Mouse (Mus musculus) monocyte, adult 2 months (primary cell): ENCODE measurements at regions not wholly inside any gene's neighbourhood (a gene's known extent, or its start where the extent isn't known, plus 50 kb on each side); places are given as distances from the start of the nearest gene placed in this dataset.

ENCODE experiments used
- DNase-seq, 2 experiments: peaks; one replicate each; pipeline ENCODE4 v3.0.0; 2022; ENCODE audit warnings: low spot score in 2 of 2, low read depth in 1 of 2

- DNase-seq: no peak
These were observed 180.2 kb downstream of the Rybp start for GRCm38 (mm10) chr6:100107066-100107465.

GRCm38 (mm10) chr6:100100565-100101133, 186.6 kb downstream of the Rybp start:
- no peak for DNase-seq

GRCm38 (mm10) chr6:100096393-100097125, 190.7 kb downstream of the Rybp start:
- no peak for DNase-seq

GRCm38 (mm10) chr6:100094653-100095217, 192.6 kb downstream of the Rybp start:
- no peak for DNase-seq

GRCm38 (mm10) chr6:100092870-100093269, 194.4 kb downstream of the Rybp start:
- no peak for DNase-seq

- DNase-seq: no peak
These were observed 195.5 kb downstream of the Rybp start for GRCm38 (mm10) chr6:100091815-100092214.

- no peak for DNase-seq
These were observed 198.7 kb downstream of the Rybp start for GRCm38 (mm10) chr6:100088576-100088975.

GRCm38 (mm10) chr6:100086807-100087206, 200.5 kb downstream of the Rybp start:
- DNase-seq: no peak

GRCm38 (mm10) chr6:100085981-100086380, 201.3 kb downstream of the Rybp start:
- DNase-seq: no peak

GRCm38 (mm10) chr6:100083868-100084477, 203.3 kb downstream of the Rybp start:
- no peak for DNase-seq

GRCm38 (mm10) chr6:100083127-100083526, 204.2 kb downstream of the Rybp start:
- no peak for DNase-seq

- DNase-seq: no peak
These were observed 212.5 kb downstream of the Rybp start for GRCm38 (mm10) chr6:100074672-100075335.

- DNase-seq: no peak
These were observed 214.9 kb downstream of the Rybp start for GRCm38 (mm10) chr6:100072261-100072968.

GRCm38 (mm10) chr6:100069151-100069550, 218.1 kb downstream of the Rybp start:
- no peak for DNase-seq

- no peak for DNase-seq
These were observed 220.0 kb downstream of the Rybp start for GRCm38 (mm10) chr6:100067273-100067672.

- DNase-seq: no peak
These were observed 221.7 kb downstream of the Rybp start for GRCm38 (mm10) chr6:100065586-100065985.

GRCm38 (mm10) chr6:100062961-100063360, 224.3 kb downstream of the Rybp start:
- DNase-seq: no peak

- DNase-seq: no peak
These were observed 227.5 kb downstream of the Rybp start for GRCm38 (mm10) chr6:100059803-100060202.

- no peak for DNase-seq
These were observed 231.3 kb downstream of the Rybp start for GRCm38 (mm10) chr6:100055980-100056379.

- no peak for DNase-seq
These were observed 234.1 kb downstream of the Rybp start for GRCm38 (mm10) chr6:100052955-100053795.
